Mouse (Mus musculus) heart, embryonic 16.5 days (tissue): ENCODE measurements around the gene Troap. TPM values are rescaled to one million over a fixed set of nuclear protein-coding genes. Genes with fewer than 3 reads are reported as not detected.

ENCODE experiments used
- ATAC-seq: fragments of 200-750 bp; cut with Nextera tagmentation; replicated peaks from 2 replicates; pipeline ENCODE4 v1.8.0; 2017; ENCODE audit warnings: moderate number of reproducible peaks; ENCODE audit not compliant: insufficient read depth, low FRiP score; ENCODE audit errors: extremely low read depth
- H3K27ac ChIP-seq: fragments of 300-500 bp; sonication (generic); 2 replicates; pipeline ENCODE4 v1.5.1; 2014; ENCODE audit warnings: mild to moderate bottlenecking, low read length, control low read depth, moderate library complexity
- H3K27me3 ChIP-seq: fragments of 300-500 bp; sonication (generic); 2 replicates; pipeline ENCODE4 v1.6.1; 2014; ENCODE audit warnings: low read length, mixed read lengths; ENCODE audit not compliant: control insufficient read depth, insufficient read depth
- H3K36me3 ChIP-seq: fragments of 300-500 bp; sonication (generic); 2 replicates; pipeline ENCODE4 v1.6.1; 2014; ENCODE audit not compliant: control insufficient read depth, insufficient read depth
- H3K4me1 ChIP-seq: fragments of 300-500 bp; sonication (generic); 2 replicates; pipeline ENCODE4 v1.6.1; 2014; ENCODE audit warnings: low read length, mixed read lengths; ENCODE audit not compliant: control insufficient read depth, insufficient read depth
- H3K4me2 ChIP-seq: fragments of 300-500 bp; sonication (generic); 2 replicates; pipeline ENCODE4 v1.6.1; 2014; ENCODE audit warnings: low read depth, mild to moderate bottlenecking, control low read depth, low read length
- H3K4me3 ChIP-seq: fragments of 300-500 bp; sonication (generic); 2 replicates; pipeline ENCODE4 v1.5.1; 2014; ENCODE audit warnings: mild to moderate bottlenecking, control low read depth, low read length
- H3K9ac ChIP-seq: fragments of 300-500 bp; sonication (generic); 2 replicates; pipeline ENCODE4 v1.6.1; 2014; ENCODE audit warnings: low read length, control low read depth
- H3K9me3 ChIP-seq: fragments of 300-500 bp; sonication (generic); replicated peaks from 2 replicates; pipeline ENCODE4 v1.6.1; 2016; ENCODE audit warnings: low read length; ENCODE audit not compliant: control insufficient read depth
- WGBS: fragments of 180-500 bp; shearing (Covaris S2); extraction: QIAGEN DNeasy Blood & Tissue Kit; methylation state at CpG from one replicate; pipeline ENCODE4 v1.1.7; 2014; 5-methylcytosine and 5-hydroxymethylcytosine counted together
- microRNA-seq: library from miRNA; unstranded; fragments of <30 nt; microRNA quantifications from one replicate; pipeline ENCODE4, GENCODE M21; 2017
- polyA plus RNA-seq: library from polyadenylated mRNA; unstranded; fragments of >200 nt; fragmentation: Nextera tagmentation; extraction: Ambion mirVana; gene quantifications from 2 replicates; pipeline ENCODE4 v1.2.1, GENCODE M21; 2015

The Troap gene
- polyA plus RNA-seq, 1 experiment from 2014 or later: 29.4 TPM

- Histone ChIP-seq H3K27me3 (no peaks in the 10 kb centered on the region), H3K9ac (peak overlapping the region; percentile 42), H3K4me3 (peak overlapping the region; percentile 90), H3K27ac (no peak overlapping the region), H3K36me3 (no peaks in the 10 kb centered on the region), H3K4me2 (peak overlapping the region; percentile 80), H3K9me3 (no peaks in the 10 kb centered on the region), H3K4me1 (peaks cover 22% of the 10 kb centered on the region)
- 65% methylated on average over 6 of the region's 6 CpGs for WGBS
- ATAC-seq: no peak
Measured at GRCm38 (mm10) chr15:99127851-99128522, 53.6 kb downstream of the Troap start.

DNA sequence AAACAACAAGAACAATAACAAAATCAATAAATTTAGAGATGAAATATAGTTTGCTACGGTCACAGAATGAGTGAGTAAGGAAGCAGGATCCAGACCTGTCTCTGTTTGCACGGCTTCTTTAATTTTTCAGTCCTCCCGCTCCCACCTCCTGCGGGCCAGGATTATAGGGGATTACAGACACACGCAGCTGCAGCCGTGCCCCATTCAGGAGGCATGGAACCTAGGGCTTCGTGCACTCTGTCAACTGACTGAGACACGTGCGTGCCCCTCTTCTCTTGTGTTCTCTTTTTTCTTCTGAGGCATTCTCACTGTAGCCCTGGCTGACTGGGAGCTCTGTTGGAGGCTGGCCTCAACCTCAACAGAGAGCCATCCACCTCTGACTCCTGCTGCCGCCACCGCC lies 55.1 kb downstream of the Troap start:
- peak overlapping the region; percentile 47 for H3K27ac ChIP-seq
- WGBS: 70% methylated on average over 11 of the region's 11 CpGs

GRCm38 (mm10) chr15:99129956-99130910 lies 55.9 kb downstream of the Troap start:
- H3K4me2 ChIP-seq: peak overlapping the region; percentile 4; the same call in 1 of the 2 replicates
- H3K4me1 ChIP-seq: peaks cover 22% of the 10 kb centered on the region
- H3K4me3 ChIP-seq: no peak overlapping the region
- H3K27ac ChIP-seq: peak overlapping the region; percentile 47
- H3K27me3 ChIP-seq: no peaks in the 10 kb centered on the region
- no peaks in the 10 kb centered on the region for H3K9me3 ChIP-seq
- 50% methylated on average over 22 of the region's 22 CpGs for WGBS
- H3K9ac ChIP-seq: 0 out of 2 replicates have a peak overlapping the region, but pooled peaks have one; percentile 17
- ATAC-seq: no peak
- H3K36me3 ChIP-seq: no peaks in the 10 kb centered on the region

More for the DNA sequence above, 55.1 kb downstream of the Troap start:
- no peaks in the 10 kb centered on the region for H3K27me3 ChIP-seq
- H3K9ac ChIP-seq: 0 out of 2 replicates have a peak overlapping the region, but pooled peaks have one; percentile 17
- H3K36me3 ChIP-seq: no peaks in the 10 kb centered on the region
- no peak overlapping the region for H3K4me3 ChIP-seq
- no peak for ATAC-seq
- H3K9me3 ChIP-seq: no peaks in the 10 kb centered on the region
- peaks cover 22% of the 10 kb centered on the region for H3K4me1 ChIP-seq
- H3K4me2 ChIP-seq: no peak overlapping the region; the same call in 1 of the 2 replicates

Small RNA genes within 50 kb of the gene (microRNA-seq; reads per million reads assigned to microRNA genes)
- 1.6 reads per million for gene Mir6960

Other genes with a start within 250 kb of the Troap start
- gene Prkag1, start 243.1 kb upstream of the Troap start, polyA plus RNA-seq: 111 and 112 TPM in 2 replicates
- 8.5 and 8.6 TPM in 2 replicates for gene Kmt2d, start 203.4 kb upstream of the Troap start, polyA plus RNA-seq
- gene Rhebl1, start 180.0 kb upstream of the Troap start, polyA plus RNA-seq: 5.6 and 7.3 TPM in 2 replicates
- 2.0 and 2.5 TPM in 2 replicates for gene Dhh, start 176.0 kb upstream of the Troap start, polyA plus RNA-seq
- 13.3 and 13.9 TPM in 2 replicates for gene Lmbr1l, start 156.3 kb upstream of the Troap start, polyA plus RNA-seq
- gene Tuba1b, start 140.0 kb upstream of the Troap start, polyA plus RNA-seq: 1,504 and 1,594 TPM in 2 replicates
- gene Gm49450, start 121.0 kb upstream of the Troap start, polyA plus RNA-seq: not detected in 2 replicates
- gene Tuba1a, start 120.9 kb upstream of the Troap start, polyA plus RNA-seq: 727 and 789 TPM in 2 replicates
- gene Tuba1c, start 44.7 kb upstream of the Troap start, polyA plus RNA-seq: 130 and 149 TPM in 2 replicates
- 1.4 and 2.4 TPM in 2 replicates for gene Prph, start 19.4 kb upstream of the Troap start, polyA plus RNA-seq
- gene C1ql4, start 13.2 kb downstream of the Troap start, polyA plus RNA-seq: 0.12 and 0.16 TPM in 2 replicates
- 0.43 and 0.52 TPM in 2 replicates for gene Dnajc22, start 18.6 kb downstream of the Troap start, polyA plus RNA-seq
- 25.3 and 25.5 TPM in 2 replicates for gene Spats2, start 51.3 kb downstream of the Troap start, polyA plus RNA-seq
- gene Kcnh3, start 150.3 kb downstream of the Troap start, polyA plus RNA-seq: 1.3 TPM in 2 replicates
- gene Mcrs1, start 177.4 kb downstream of the Troap start, polyA plus RNA-seq: 155 and 163 TPM in 2 replicates
- gene Prpf40b, start 220.5 kb downstream of the Troap start, polyA plus RNA-seq: 36.0 and 46.6 TPM in 2 replicates
- gene Fam186b, start 221.3 kb downstream of the Troap start, polyA plus RNA-seq: 0.13 and 0.16 TPM in 2 replicates